Mouse (Mus musculus) embryonic fibroblast, embryonic 13.5 days (primary cell): ENCODE measurements at regions not wholly inside any gene's neighbourhood (a gene's known extent, or its start where the extent isn't known, plus 50 kb on each side); places are given as distances from the start of the nearest gene placed in this dataset.

ENCODE experiments used
- CTCF ChIP-seq: IDR thresholded peaks from 2 replicates; pipeline ENCODE4 v1.5.1; 2011; ENCODE audit warnings: mild to moderate bottlenecking, control low read depth, low read length, moderate library complexity, borderline replicate concordance; ENCODE audit not compliant: insufficient read depth
- POLR2A ChIP-seq: IDR thresholded peaks from 2 replicates; pipeline ENCODE4 v1.6.1; 2011; ENCODE audit warnings: low read depth, mild to moderate bottlenecking, control low read depth, low read length, moderate library complexity

- TF ChIP-seq CTCF (no peak), POLR2A (no peak)
Observed at GRCm38 (mm10) chr6:16964362-16964761, 66.1 kb upstream of the Tfec start.
